Mouse (Mus musculus) embryonic fibroblast, embryonic 13.5 days (primary cell): ENCODE results near the gene Olfr923.

Source experiments
- CTCF ChIP-seq: IDR thresholded peaks from 2 replicates; pipeline ENCODE4 v1.5.1; 2011; ENCODE audit warnings: mild to moderate bottlenecking, control low read depth, low read length, moderate library complexity, borderline replicate concordance; ENCODE audit not compliant: insufficient read depth
- POLR2A ChIP-seq: IDR thresholded peaks from 2 replicates; pipeline ENCODE4 v1.6.1; 2011; ENCODE audit warnings: low read depth, mild to moderate bottlenecking, control low read depth, low read length, moderate library complexity

GRCm38 (mm10) chr9:38876826-38877225, 50.5 kb downstream of the Olfr923 start, which contains the start of gene Olfr926:
- TF ChIP-seq CTCF (no peak), POLR2A (no peak)
